Mouse (Mus musculus): ENCODE results near the gene Cgrrf1. TPM values are rescaled to one million over a fixed set of nuclear protein-coding genes. Genes with fewer than 3 reads are reported as not detected.

Gene Cgrrf1
- polyA plus RNA-seq, 1 experiment from 2014 or later, result 21.7 TPM

DNA sequence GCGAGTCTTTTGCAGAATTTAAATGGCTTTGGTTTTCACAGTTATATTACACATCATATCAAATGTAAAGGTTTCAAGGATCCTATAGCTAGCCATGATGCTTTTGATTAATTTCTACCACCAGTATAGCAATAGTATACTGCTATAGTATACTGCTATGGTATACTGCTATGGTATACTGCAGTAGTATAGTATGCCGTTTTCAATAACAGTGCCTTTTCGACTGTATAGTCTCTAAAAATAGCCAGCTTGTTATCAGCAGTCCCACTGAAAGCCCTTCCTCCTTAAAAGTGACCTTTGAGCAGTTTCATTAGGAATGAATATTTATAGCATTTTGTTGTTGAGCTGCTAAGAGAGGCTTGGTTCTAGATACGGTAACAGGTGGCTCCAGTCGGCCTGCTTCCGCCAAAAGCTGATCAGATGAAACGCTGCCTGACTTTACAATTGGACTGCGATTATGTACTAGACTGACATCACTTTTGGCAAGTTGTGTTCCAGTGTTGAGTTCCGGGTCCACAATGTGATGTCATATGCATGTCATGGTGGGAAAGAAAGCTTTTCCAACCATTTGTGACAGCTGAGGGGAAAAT is 70.7 kb downstream of the Cgrrf1 start:
- ATAC-seq, result no peak
- no peaks in the 10 kb centered on the region for H3K27me3 ChIP-seq (replicated peaks)
- H3K4me1 ChIP-seq, result no peaks in the 10 kb centered on the region
- no peak overlapping the region for H3K9ac ChIP-seq
- H3K9me3 ChIP-seq (replicated peaks), result no peaks in the 10 kb centered on the region
- no peaks in the 10 kb centered on the region for H3K36me3 ChIP-seq
- no peak overlapping the region for H3K27ac ChIP-seq
- WGBS (ENCODE audit: insufficient replicate concordance), result 73% methylated on average over 9 of the region's 9 CpGs
- H3K4me2 ChIP-seq, result no peak overlapping the region
- no peak overlapping the region for H3K4me3 ChIP-seq

Other genes with a start within 250 kb of the Cgrrf1 start
- gene Cdkn3, start 71.6 kb upstream of the Cgrrf1 start, polyA plus RNA-seq (2016; fragmentation: Nextera tagmentation; extraction: Ambion mirVana), result 98.8 and 99.0 TPM in 2 replicates
- 109 and 116 TPM in 2 replicates for gene Cnih1, start 43.7 kb upstream of the Cgrrf1 start, polyA plus RNA-seq (2016; fragmentation: Nextera tagmentation; extraction: Ambion mirVana)
- 49.6 and 55.3 TPM in 2 replicates for gene Gmfb, start 9.9 kb upstream of the Cgrrf1 start, polyA plus RNA-seq (2016; fragmentation: Nextera tagmentation; extraction: Ambion mirVana)
- 0.65 and 0.67 TPM in 2 replicates for gene Samd4, start 50.7 kb downstream of the Cgrrf1 start, polyA plus RNA-seq (2016; fragmentation: Nextera tagmentation; extraction: Ambion mirVana)